14 mouse cellular contexts compared by ENCODE assay signal in the genomic region with DNA sequence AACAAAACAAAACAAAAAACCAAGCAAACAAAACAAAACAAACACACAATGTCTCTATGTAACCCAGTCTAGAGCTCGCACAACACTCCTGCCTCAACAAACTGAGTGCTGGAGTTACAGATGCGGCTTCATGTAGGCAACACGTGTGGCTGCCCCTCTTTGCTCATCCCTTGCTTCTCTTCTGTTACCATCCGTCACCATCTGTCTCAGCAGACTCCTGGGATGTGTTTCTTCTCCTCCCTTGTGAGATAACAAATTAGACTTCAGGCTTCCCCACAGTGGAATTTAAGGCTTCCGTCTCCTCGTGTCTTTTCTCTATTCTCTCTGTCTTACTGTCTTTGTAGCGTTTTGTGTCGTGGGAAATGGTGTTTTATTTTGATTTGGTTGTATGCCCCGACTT. TPM values are rescaled to one million over a fixed set of nuclear protein-coding genes. Genes with fewer than 3 reads are reported as not detected.
DNase-seq lines count a peak whose midpoint lies in the region.
"Had no signal": no experiment of that assay in that cellular context is flagged by ENCODE, and none has a peak within 500 bp of the region (broad histone marks: within the 10 kb centered on the region; RNA-seq: fewer than 3 reads in every experiment).

No protein-coding gene starts in this region.

- DNase-seq in left cerebral cortex, postnatal 25 days (ENCODE audit: low spot score in 2 of 2), result peak; percentile 16 to 69
- no peak for DNase-seq in left cerebral cortex, adult 11 months (ENCODE audit: low spot score)
- peak; percentile 44 to 64 for DNase-seq in right cerebral cortex, postnatal 10 days (ENCODE audit: low spot score in 2 of 2)
- no peak for DNase-seq in right cerebral cortex, postnatal 14 days
- DNase-seq in layer of hippocampus, postnatal 14 days (ENCODE audit: low spot score in 2 of 2), result no peak
- DNase-seq: adrenal gland, adult 2 months; adrenal gland, postnatal 10 days; adrenal gland, postnatal 25 days; cerebellum, adult 11-12 months; cerebellum, adult 2 months; cerebellum, adult 9-10 months; cerebellum, postnatal 10 days; cerebellum, postnatal 25 days; forebrain, postnatal 0 days had no signal

- intact Hi-C loops in left cerebral cortex, postnatal 25 days (cut with DNase I), result no loop called here

RNA-seq across cellular contexts. Expression of a gene that starts 7.6 kb away (rescaled TPM):
- 10 to 100 TPM; 24.9 to 30.6 TPM for total RNA-seq in left cerebral cortex, postnatal 25 days (2021)
- total RNA-seq in layer of hippocampus, postnatal 14 days (2021), result 10 to 100 TPM; 21.0 to 22.6 TPM

RNA-seq across cellular contexts. Expression of a gene that starts 57.8 kb away (rescaled TPM):
- 10 to 100 TPM; 30.3 to 35.0 TPM for total RNA-seq in left cerebral cortex, postnatal 25 days (2021)
- total RNA-seq in layer of hippocampus, postnatal 14 days (2021), result 10 to 100 TPM; 21.5 to 27.0 TPM

RNA-seq across cellular contexts. Expression of a gene that starts 57.9 kb away (rescaled TPM):
- total RNA-seq in left cerebral cortex, postnatal 25 days (2021), result 10 to 100 TPM; 11.2 to 12.2 TPM
- 10 to 100 TPM in 1 of 2 experiments, 1 to 10 TPM in 1; 9.4 to 12.2 TPM for total RNA-seq in layer of hippocampus, postnatal 14 days (2021)

Comparison
In these comparisons a context has a peak if more than half of its experiments do, and no peak if none do; other contexts are left out.
1. DNase-seq: peak in left cerebral cortex, postnatal 25 days (2 of 2) and right cerebral cortex, postnatal 10 days (2 of 2); none in left cerebral cortex, adult 11 months (single experiment), right cerebral cortex, postnatal 14 days (single experiment) and layer of hippocampus, postnatal 14 days (0 of 2).